Mouse (Mus musculus) urinary bladder, postnatal 10 days (tissue): ENCODE results near the gene Slc41a1.
"Not testable (repeated sequence)": the region's sequence is repeated elsewhere in the genome, so short reads cannot be mapped to it uniquely, and the experiment has no call there.

Experiments
- DNase-seq: peaks from one replicate; pipeline ENCODE4 v3.0.0; 2022; ENCODE audit warnings: low spot score

The Slc41a1 gene

DNA sequence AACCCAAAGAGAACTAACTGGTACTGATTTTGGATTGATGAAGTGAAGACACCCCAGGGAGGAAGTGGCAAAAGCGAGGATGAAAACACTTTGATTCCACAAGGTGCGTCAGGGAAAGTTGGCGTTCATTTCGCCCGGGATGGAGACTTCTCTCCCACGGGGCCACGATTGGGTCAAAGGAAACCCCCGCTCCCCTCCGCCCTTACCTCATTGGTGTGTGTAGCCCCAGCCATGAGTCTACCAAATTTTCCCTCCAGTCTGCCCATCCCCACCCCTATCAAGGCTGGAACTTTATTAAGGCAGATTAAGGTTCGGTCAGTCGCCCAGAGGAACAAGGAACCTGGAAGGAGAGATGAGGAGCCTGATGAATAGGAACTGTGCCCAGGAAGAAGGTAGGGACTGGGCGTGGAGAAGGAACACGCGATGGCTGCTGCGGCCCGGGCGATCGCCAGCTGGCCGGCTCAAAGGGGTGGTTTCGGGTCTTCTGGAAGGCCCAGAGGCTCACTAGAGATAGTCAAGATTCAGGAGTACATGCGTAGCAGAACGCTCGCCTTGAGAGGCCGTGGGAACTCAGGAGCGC lies at the start of gene Slc41a1:
TSS of gene Slc41a1 (plus strand) at position 287 of the 580 bp plus-strand sequence.
- DNase-seq = no peak

- no peak for DNase-seq
Measured at GRCm38 (mm10) chr1:131794591-131794990, 32.7 kb upstream of the Slc41a1 start.

GRCm38 (mm10) chr1:131795171-131795570 lies 32.1 kb upstream of the Slc41a1 start:
- DNase-seq = no peak

DNA sequence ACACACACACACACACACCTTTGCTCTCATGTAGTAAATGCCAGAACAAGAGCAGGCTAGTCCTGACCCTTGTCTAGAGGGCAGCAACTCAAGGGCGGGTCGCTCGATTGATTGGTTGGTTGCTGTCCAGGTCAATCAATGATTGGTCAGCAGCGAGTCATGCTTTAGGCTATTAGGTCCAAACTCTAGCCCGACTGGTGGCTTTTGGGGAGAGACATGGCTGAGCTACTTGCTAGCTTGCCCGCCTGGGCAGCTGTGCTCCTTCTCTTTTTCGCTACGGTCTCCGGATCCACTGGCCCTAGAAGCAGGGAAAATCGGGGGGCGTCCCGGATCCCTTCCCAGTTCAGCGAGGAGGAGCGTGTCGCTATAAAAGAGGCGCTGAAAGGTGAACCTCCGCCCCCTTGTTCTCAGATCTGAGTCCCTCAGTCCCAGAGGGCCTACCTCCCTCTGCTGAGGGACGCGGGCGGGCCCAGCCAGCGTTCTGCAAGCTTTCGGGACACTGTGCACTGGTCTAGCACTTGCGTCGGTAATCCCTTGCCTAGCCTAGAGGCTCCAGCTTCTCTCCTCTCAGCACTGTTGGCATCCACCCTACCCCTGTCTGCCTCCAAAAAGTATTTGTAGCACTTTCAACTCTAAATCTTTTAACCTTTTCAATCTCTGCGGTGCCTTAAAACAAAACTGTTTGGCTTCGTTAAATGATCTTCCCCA lies 29.9 kb upstream of the Slc41a1 start, which contains the start of gene Pm20d1:
TSS of gene Pm20d1 (plus strand) at position 180 of the 708 bp plus-strand sequence.
- peak; percentile 20 for DNase-seq

DNA sequence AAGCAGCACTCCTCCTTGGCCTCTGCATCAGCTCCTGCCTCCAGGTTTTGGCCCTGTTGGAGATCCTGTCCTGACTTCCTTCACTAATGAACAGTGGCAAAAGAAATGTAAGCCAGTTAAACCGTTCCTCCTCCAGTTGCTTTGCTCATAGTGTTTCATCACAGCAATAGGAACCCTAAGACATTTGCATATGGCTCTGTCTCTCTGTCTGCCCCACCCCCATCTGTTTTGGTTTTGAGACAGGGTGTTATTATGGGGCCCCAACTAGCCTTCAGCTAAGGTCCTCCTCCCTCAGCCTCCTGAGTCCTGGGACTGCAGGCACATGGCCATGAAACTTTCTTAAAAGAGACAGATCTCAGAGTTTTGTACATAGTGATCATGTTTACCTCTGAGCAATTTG lies 27.3 kb upstream of the Slc41a1 start:
- DNase-seq = no peak

- no peak for DNase-seq
Measured at GRCm38 (mm10) chr1:131801071-131801470, 26.2 kb upstream of the Slc41a1 start.

GRCm38 (mm10) chr1:131802652-131803051 lies 24.6 kb upstream of the Slc41a1 start:
- DNase-seq = no peak

- no peak for DNase-seq
Measured at GRCm38 (mm10) chr1:131804166-131804565, 23.1 kb upstream of the Slc41a1 start.

DNA sequence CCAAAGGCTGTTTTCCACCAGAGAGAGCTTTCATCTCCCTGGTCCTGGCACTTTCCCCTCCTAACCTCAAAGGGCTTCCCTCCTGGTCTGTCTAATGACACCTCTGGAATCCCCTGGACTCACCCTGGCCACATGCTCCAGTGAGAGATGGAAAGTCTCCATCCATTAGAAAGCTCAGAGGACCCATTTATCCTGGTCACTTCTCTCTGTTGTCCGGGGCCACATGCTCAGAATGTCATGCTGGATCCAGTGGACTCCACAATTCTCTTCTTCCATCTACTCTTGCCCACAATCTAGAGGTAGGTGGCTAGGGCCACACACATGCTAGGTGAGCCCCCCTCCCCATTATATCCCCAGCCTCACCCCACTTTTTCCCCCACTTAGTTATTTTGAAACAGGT lies 18.3 kb upstream of the Slc41a1 start:
- DNase-seq = no peak

- no peak for DNase-seq
Measured at GRCm38 (mm10) chr1:131809651-131810050, 17.6 kb upstream of the Slc41a1 start.

- DNase-seq = no peak
Measured at GRCm38 (mm10) chr1:131811393-131811792, 15.9 kb upstream of the Slc41a1 start.

DNA sequence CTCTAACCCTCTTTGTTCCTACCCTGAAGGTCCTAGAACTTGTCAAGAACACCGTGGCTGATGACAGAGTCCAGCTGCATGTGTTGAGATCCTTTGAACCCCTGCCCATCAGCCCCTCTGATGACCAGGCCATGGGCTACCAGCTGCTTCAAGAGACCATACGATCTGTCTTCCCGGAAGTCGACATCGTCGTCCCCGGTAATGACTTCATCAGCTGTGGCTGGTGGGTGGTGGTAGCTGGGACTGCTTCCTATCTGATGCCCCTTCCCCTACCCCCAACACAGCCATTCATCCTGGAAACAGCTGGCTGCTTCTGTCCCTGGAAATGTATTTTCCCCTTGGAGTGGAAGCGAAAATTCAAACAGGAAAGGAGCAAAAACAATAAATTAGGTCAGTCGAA lies 15.3 kb upstream of the Slc41a1 start:
- no peak for DNase-seq

GRCm38 (mm10) chr1:131812631-131813295 lies 14.5 kb upstream of the Slc41a1 start:
- DNase-seq = no peak

- no peak for DNase-seq
Measured at GRCm38 (mm10) chr1:131813731-131814130, 13.6 kb upstream of the Slc41a1 start.

GRCm38 (mm10) chr1:131814191-131814590 lies 13.1 kb upstream of the Slc41a1 start:
- DNase-seq = no peak

GRCm38 (mm10) chr1:131816886-131817285 lies 10.4 kb upstream of the Slc41a1 start:
- no peak for DNase-seq

GRCm38 (mm10) chr1:131820353-131820752 lies 6.9 kb upstream of the Slc41a1 start:
- not testable (repeated sequence) for DNase-seq

GRCm38 (mm10) chr1:131820887-131821328 lies 6.4 kb upstream of the Slc41a1 start:
- no peak for DNase-seq

GRCm38 (mm10) chr1:131822292-131822691 lies 5.0 kb upstream of the Slc41a1 start:
- DNase-seq = no peak

DNA sequence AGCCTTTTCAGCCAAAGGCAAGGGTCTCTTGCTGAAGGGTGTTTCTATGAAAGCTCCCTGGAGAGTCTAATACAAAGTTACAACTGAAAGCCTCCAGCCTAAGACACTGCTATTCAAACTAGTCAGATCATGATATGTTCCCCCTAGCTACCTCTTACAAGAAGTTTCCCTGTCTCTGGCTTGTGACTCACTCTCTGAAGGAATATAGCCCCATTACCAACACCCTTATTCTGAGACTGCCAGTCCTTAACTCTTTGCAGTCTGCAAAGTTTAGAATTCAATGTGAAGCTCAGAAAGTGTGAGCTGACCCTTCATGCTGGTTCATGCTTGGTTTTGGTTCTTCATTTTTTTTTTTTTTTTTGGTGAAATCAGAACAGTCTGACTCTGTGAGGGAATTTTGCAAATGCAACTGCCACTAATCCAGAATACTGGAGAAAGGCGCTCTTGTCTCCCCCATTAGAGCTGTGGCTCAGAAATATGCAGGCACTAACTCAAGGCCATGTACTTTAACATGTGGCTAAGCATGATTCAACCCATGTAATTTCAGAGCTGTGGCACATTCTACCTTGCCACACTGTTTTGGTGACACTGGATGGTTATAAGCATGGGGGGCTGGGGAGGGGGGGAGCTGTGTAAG lies 4.3 kb upstream of the Slc41a1 start:
- no peak for DNase-seq

- DNase-seq = no peak
Measured at GRCm38 (mm10) chr1:131823563-131823962, 3.7 kb upstream of the Slc41a1 start.

- DNase-seq = no peak
Measured at GRCm38 (mm10) chr1:131824528-131825181, 2.6 kb upstream of the Slc41a1 start.
